Mouse (Mus musculus): Measurements from ENCODE around the gene Nmt1. TPM values are rescaled to one million over a fixed set of nuclear protein-coding genes. Genes with fewer than 3 reads are reported as not detected.

Gene Nmt1
- polyA plus RNA-seq, 1 experiment from 2014 or later = 31.2 TPM

DNA sequence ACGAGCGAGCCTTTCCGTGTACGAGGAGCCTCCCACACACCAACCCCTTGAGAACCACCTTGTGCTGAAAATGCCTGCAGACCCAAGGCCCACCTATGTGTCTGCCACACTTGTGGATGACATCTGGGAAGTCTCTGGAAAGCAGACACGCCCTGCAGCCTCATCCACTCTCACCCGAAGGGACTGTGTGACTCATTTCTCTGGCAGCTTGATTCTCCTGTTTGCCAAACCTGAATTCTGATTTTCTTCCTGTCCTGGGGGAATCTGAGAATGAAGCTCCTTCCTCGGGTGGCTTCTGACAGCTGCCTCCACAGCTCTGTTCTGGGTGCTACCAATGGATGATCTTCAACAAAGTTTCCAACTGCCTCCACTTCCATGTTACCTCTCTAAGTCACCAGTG lies 31.6 kb upstream of the Nmt1 start:
- Histone ChIP-seq H3K27me3 (peaks cover 12% of the 10 kb centered on the region), H3K4me1 (replicated peaks) (peaks cover 38% of the 10 kb centered on the region), H3K4me3 (no peak overlapping the region), H3K9me3 (no peaks in the 10 kb centered on the region), H3K36me3 (peaks cover 68% of the 10 kb centered on the region), H3K9ac (no peak overlapping the region), H3K27ac (replicated peaks) (no peak overlapping the region), H3K4me2 (no peak overlapping the region)
- no peak for ATAC-seq (ENCODE audit: low read depth)
- 93% methylated on average over 7 of the region's 7 CpGs for WGBS

DNA sequence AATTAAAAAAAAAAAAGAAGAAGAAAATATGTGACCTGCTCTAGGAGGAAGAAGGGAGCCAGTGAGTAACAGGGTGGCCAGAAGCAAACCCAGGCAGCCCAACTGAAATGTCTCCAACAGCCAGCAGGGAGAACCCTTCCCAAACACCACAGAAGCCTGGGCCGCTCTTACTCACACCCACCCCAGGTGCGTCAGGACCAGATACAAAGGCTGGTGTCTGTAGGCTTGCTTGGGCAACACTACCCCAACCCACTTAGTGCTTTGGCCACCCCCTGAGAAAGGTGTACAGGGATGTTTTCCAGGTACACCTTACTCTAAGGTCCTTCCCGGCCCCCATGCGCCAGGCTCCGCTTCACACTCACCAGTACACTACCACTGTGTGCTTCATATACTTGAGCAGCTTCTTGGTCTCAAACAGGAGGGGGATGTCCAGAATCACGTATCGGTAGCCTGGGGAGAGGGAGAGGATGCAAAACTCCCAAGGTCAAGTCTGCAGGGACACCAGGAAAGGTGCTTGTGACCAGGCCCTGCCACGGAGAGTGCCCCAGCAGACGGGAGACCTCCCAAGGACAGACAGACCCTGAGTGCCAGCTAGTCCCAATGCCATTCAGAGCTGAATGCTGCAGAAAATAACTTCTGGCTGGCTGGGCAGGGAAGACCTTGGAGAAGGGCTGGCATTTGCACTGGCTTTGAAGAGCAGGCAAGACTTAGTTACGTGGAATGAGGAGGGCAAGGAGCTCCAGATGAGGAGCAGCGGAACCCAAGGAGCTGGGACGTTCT lies 30.8 kb upstream of the Nmt1 start:
- Histone ChIP-seq H3K4me1 (replicated peaks) (peaks cover 30% of the 10 kb centered on the region), H3K27ac (replicated peaks) (no peak overlapping the region), H3K36me3 (peaks cover 68% of the 10 kb centered on the region), H3K9ac (no peak overlapping the region), H3K27me3 (peaks cover 4% of the 10 kb centered on the region; the same call in 1 of the 2 replicates), H3K9me3 (no peaks in the 10 kb centered on the region), H3K4me3 (no peak overlapping the region), H3K4me2 (no peak overlapping the region)
- no peak for ATAC-seq (ENCODE audit: low read depth)
- WGBS = 97% methylated on average over 12 of the region's 12 CpGs

DNA sequence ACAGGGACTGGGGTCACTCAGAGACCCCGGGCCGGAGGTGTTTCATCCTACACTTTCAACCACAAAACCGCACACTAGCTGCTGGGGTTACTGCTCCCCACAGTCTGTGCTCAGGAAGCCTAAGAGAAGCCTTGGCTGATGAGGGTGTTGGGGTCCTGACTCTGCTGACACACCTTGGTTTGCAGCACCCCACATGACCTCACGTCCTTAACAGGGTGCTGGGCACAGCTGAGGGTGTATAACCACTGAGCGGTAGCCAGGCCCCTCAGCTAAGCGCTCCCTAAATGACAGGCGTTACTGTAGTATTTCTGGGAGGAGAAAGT lies 29.8 kb upstream of the Nmt1 start:
- Histone ChIP-seq H3K27ac (replicated peaks) (no peak overlapping the region), H3K4me1 (replicated peaks) (peaks cover 27% of the 10 kb centered on the region), H3K27me3 (no peaks in the 10 kb centered on the region), H3K36me3 (peaks cover 68% of the 10 kb centered on the region), H3K9ac (no peak overlapping the region), H3K4me2 (no peak overlapping the region), H3K4me3 (no peak overlapping the region), H3K9me3 (no peaks in the 10 kb centered on the region)
- 91% methylated on average over 7 of the region's 7 CpGs for WGBS
- ATAC-seq (ENCODE audit: low read depth) = no peak

DNA sequence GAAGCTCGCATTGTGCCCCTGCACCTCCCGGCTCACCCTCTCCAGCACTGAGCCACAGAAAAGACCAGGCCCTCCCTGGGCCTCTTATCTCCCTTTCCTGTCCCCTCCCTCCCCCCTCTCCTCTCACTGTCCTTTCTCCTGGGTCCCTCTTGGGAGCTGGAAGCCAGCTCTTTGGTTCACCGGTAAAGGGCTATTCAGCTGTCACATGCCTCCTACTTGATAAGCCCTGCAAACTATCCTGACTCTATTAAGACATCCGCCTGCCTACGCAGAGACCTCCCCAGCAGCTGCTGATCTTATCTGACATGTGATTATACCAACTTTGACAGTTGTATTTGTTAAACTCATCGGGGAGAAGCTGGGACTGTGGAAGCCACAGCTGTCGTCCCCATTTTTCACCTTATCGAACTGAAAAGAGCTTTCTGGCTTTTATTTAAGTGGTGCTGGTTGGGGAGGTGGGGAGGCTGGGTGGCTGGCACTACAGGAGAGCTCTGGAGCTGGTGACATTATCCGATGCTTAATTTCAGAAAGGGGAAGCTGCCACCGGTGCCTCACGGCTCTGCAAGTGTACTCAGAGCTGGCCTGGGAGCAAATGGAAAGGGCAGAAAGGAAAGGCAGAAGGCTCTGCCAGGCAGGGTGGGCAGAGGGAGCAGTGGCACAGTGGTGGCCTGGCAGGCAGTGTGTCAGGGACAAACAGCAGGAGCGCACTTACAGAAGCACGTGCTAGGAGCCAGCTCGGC lies 29.2 kb upstream of the Nmt1 start:
- 82% methylated on average over 14 of the region's 14 CpGs for WGBS
- Histone ChIP-seq H3K36me3 (peaks cover 64% of the 10 kb centered on the region), H3K27ac (replicated peaks) (no peak overlapping the region), H3K4me1 (replicated peaks) (peaks cover 27% of the 10 kb centered on the region), H3K9me3 (no peaks in the 10 kb centered on the region), H3K9ac (no peak overlapping the region), H3K4me2 (no peak overlapping the region), H3K27me3 (no peaks in the 10 kb centered on the region), H3K4me3 (no peak overlapping the region)
- ATAC-seq (ENCODE audit: low read depth) = no peak

DNA sequence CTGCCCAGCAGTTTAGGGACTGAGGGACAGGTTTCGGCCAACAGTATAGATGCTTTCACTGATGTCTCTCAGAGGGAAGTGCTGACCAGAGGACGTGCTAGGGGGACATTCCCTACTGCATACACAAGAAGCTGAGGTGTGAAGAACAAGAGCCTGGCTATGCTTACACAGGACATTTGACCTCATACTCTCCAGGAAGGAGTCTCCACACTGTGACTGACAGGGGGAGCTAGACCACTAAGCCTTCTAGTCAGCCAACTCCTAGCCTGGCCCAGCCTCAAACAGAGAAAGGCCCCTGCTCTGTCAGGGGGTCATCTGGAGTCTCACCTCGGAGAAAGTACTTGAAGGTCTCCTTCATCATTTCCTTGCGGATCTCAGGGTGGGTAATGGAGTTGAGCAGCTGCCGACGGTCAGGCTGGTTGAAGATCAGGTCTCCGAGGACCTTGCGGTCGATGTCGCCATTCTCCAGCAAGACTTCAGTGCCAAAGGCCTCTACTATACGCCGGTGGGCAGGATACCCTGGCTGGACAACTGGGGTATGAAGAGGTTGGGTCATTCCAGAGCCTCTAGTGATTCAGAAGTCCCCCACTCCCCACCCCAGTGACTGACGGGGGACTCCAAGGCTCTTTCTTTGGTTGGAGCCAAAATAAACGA lies 28.5 kb upstream of the Nmt1 start:
- H3K4me3 ChIP-seq = no peak overlapping the region
- H3K9me3 ChIP-seq = no peaks in the 10 kb centered on the region
- H3K27me3 ChIP-seq = no peaks in the 10 kb centered on the region
- no peak overlapping the region for H3K9ac ChIP-seq
- WGBS = 90% methylated on average over 14 of the region's 14 CpGs
- H3K36me3 ChIP-seq = peaks cover 57% of the 10 kb centered on the region
- peaks cover 24% of the 10 kb centered on the region for H3K4me1 ChIP-seq (replicated peaks)
- H3K4me2 ChIP-seq = no peak overlapping the region
- H3K27ac ChIP-seq (replicated peaks) = no peak overlapping the region
- no peak for ATAC-seq (ENCODE audit: low read depth)

DNA sequence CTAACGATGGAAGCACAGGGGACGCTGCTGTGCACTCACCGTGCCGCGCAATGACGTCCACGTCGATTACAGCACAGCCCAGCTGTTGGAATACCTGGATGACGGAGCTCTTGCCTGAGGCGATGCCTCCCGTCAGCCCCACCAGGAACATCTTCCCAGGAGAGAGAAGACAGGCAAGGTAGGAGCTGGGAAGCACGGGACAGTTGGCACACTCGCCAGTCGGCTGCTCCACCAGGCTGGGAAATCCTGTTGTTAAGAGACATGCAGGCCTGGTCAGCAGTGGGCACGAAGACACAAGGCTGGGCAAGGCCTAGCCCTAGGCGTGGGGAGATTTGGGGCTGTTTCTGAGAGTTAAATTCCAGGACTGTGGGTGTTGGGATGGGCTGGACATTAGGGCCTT lies 27.9 kb upstream of the Nmt1 start:
- Histone ChIP-seq H3K27me3 (no peaks in the 10 kb centered on the region), H3K27ac (replicated peaks) (no peak overlapping the region), H3K36me3 (peaks cover 51% of the 10 kb centered on the region), H3K4me2 (no peak overlapping the region), H3K9me3 (no peaks in the 10 kb centered on the region), H3K4me3 (no peak overlapping the region), H3K4me1 (replicated peaks) (peaks cover 24% of the 10 kb centered on the region), H3K9ac (no peak overlapping the region)
- 92% methylated on average over 16 of the region's 16 CpGs for WGBS
- no peak for ATAC-seq (ENCODE audit: low read depth)

DNA sequence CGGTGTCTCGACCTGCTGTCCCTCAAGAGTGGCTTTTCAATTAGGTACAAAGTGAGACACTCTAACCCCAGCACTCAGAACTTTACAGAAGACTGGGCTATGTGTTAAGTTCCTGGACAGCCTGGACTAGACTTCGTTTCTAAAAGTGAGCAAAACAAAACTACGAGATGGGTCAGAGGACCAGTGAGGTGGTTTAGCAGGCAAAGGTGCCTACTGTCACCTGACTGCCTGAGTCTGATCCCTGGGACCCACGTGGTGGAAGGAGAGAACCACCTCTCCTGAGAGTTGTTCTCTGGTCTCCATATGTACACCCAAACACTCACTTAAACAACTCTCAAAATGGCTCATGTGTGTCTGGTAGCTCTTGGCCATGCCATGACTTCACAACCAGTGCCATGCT lies 26.9 kb upstream of the Nmt1 start:
- WGBS = 81% methylated on average over 5 of the region's 5 CpGs
- peaks cover 24% of the 10 kb centered on the region for H3K4me1 ChIP-seq (replicated peaks)
- peaks cover 41% of the 10 kb centered on the region for H3K36me3 ChIP-seq
- no peak for ATAC-seq (ENCODE audit: low read depth)
- no peaks in the 10 kb centered on the region for H3K9me3 ChIP-seq
- no peaks in the 10 kb centered on the region for H3K27me3 ChIP-seq
- H3K9ac ChIP-seq = no peak overlapping the region
- H3K4me3 ChIP-seq = no peak overlapping the region
- no peak overlapping the region for H3K27ac ChIP-seq (replicated peaks)
- no peak overlapping the region for H3K4me2 ChIP-seq

DNA sequence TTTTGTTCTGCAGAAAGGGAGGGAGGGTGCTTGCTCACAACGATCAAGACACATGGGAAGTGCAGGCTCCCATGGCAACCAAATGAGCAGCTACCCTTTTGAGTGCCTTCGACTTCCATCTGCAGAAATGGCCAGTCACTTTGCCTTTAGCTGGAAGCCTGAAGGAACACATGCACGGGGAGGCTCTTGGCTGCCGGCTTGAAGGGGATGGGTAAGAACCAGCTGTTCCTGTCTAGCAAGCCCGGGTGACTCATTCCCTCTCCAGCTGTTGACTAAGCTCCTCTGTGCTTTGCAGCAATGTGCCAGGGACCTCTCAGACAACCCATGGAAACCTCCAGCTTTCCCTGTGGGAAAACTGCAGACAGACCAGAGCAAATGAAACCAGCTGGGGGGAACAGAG lies 24.8 kb upstream of the Nmt1 start:
- Histone ChIP-seq H3K27me3 (no peaks in the 10 kb centered on the region), H3K4me2 (no peak overlapping the region), H3K4me1 (replicated peaks) (peaks cover 33% of the 10 kb centered on the region), H3K27ac (replicated peaks) (no peak overlapping the region), H3K36me3 (peaks cover 24% of the 10 kb centered on the region), H3K9me3 (no peaks in the 10 kb centered on the region), H3K9ac (no peak overlapping the region), H3K4me3 (no peak overlapping the region)
- ATAC-seq (ENCODE audit: low read depth) = no peak
- 52% methylated on average over 5 of the region's 5 CpGs for WGBS

DNA sequence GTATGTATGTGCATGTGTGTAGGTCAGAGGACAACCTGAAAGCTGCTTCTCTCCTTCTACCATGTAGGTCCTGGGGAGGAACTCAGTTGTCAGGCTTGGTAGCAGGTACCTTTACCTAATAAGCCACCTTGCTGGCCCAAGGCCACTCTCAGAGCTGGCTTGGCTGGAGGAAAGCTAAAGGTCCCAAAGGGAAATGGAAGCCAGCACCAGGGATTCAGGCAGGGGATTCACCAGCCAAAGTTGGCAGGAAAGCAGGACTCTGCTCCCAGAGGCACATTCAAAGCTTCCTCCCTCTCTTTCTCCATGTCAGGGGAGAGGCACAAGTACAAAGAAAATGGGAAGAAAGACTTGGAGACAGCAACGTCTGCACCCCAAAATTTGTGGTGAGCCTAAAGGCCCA lies 23.1 kb upstream of the Nmt1 start:
- H3K4me2 ChIP-seq = no peak overlapping the region
- peaks cover 38% of the 10 kb centered on the region for H3K4me1 ChIP-seq (replicated peaks)
- ATAC-seq (ENCODE audit: low read depth) = no peak
- WGBS = 85% methylated on average over 1 of the region's 1 CpGs
- H3K27ac ChIP-seq (replicated peaks) = no peak overlapping the region
- no peak overlapping the region for H3K9ac ChIP-seq
- no peaks in the 10 kb centered on the region for H3K27me3 ChIP-seq
- H3K9me3 ChIP-seq = no peaks in the 10 kb centered on the region
- peaks cover 11% of the 10 kb centered on the region for H3K36me3 ChIP-seq
- no peak overlapping the region for H3K4me3 ChIP-seq

DNA sequence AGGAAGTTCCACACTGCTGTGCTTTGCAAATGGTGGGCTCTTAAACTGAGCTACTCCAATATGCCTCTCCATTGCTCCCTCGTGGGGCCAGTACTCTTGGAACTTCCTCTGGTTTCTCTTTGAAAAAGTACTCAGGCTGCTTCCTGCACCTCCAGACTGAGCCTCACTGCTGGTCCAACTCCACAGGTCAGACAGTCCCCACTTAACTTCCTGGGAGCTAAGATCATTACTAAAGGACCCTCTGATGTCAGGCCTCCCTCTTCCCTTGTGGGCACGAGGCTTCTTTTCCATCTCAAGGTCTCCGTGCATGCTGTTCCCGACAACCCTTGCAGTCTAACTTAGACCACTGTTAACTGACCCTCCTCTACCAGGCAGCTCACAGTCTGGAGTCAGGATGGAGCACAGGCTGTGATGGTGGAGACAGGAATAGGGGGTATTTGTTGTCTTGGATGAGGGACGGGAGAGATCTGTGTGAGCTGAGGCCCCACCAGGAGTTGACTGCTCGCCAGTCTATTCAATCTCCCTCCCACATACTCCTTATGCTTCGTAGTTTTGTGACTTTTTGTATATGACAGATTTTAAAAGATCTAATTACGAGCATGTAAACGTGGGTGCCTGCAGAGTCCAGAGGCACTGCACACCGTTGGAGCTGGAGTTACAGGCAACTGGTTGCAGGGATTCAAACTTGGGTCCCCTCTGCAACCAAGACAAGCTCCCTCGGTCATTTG lies 22.6 kb upstream of the Nmt1 start:
- Histone ChIP-seq H3K4me2 (no peak overlapping the region), H3K4me3 (no peak overlapping the region), H3K27me3 (no peaks in the 10 kb centered on the region), H3K9me3 (no peaks in the 10 kb centered on the region), H3K9ac (no peak overlapping the region), H3K27ac (replicated peaks) (no peak overlapping the region), H3K36me3 (peaks cover 6% of the 10 kb centered on the region; the same call in 1 of the 2 replicates), H3K4me1 (replicated peaks) (peaks cover 33% of the 10 kb centered on the region)
- ATAC-seq (ENCODE audit: low read depth) = no peak
- WGBS = 87% methylated on average over 11 of the region's 11 CpGs

DNA sequence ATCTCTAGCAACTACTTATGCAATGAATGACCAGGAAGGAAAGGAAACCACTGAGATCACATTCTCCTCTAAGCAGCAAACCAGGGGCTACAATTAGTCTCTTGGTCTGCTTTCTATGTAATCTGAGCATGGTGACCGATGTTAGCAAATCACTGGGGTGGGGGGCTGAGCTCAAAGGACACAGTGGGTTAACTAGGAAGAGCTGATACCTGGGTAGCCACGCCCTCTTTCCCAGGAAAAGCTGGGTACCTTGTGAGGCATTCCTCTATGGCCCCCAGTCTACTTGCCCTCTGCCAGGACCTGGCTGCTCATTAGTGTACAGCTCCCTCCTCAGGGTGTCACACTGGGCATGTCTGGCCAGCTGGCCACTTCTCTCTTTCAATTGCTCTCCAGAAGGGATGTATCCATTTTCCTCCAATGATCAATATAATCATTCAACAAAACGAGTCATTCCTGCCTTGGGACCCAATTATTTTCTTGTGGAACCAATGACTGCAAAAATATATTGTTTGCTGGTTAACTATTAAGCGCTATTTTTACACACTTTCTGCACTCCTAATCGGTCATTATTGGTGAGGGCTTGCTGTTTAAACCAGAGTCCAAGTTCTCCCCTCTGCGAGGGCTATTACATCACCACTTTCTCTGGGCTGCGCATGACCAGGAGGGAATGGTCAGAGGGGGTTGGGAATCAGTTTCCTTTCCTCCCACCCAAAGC lies 21.5 kb upstream of the Nmt1 start:
- H3K4me2 ChIP-seq = no peak overlapping the region
- no peak overlapping the region for H3K27ac ChIP-seq (replicated peaks)
- no peaks in the 10 kb centered on the region for H3K9me3 ChIP-seq
- no peaks in the 10 kb centered on the region for H3K27me3 ChIP-seq
- H3K36me3 ChIP-seq = peaks cover 6% of the 10 kb centered on the region; the same call in 1 of the 2 replicates
- 89% methylated on average over 7 of the region's 7 CpGs for WGBS
- ATAC-seq (ENCODE audit: low read depth) = no peak
- H3K9ac ChIP-seq = no peak overlapping the region
- H3K4me1 ChIP-seq (replicated peaks) = peaks cover 22% of the 10 kb centered on the region; the same call in 1 of the 2 replicates
- H3K4me3 ChIP-seq = no peak overlapping the region
